Mouse (Mus musculus) midbrain, embryonic 11.5 days (tissue): ENCODE results near the gene Hoxa5. TPM values are rescaled to one million over a fixed set of nuclear protein-coding genes. Genes with fewer than 3 reads are reported as not detected.
A peak's percentile ranks its signal among the peaks of the same experiment; 100 is the strongest.

ENCODE experiments used
- ATAC-seq: fragments of 200-750 bp; cut with Nextera tagmentation; 2 replicates; pipeline ENCODE4 v1.8.0; 2017; ENCODE audit warnings: moderate TSS enrichment, moderate library complexity; ENCODE audit not compliant: low FRiP score
- DNase-seq: peaks from one replicate; pipeline ENCODE4 v3.0.0; 2015; ENCODE audit warnings: low spot score; ENCODE audit errors: missing footprints
- H3K27ac ChIP-seq: fragments of 300-500 bp; sonication (generic); 2 replicates; pipeline ENCODE4 v1.5.1; 2014; ENCODE audit warnings: low read depth, low read length
- H3K27me3 ChIP-seq: fragments of 300-500 bp; sonication (generic); 2 replicates; pipeline ENCODE4 v1.6.1; 2014; ENCODE audit warnings: mild to moderate bottlenecking, low read length, moderate library complexity, mixed read lengths; ENCODE audit not compliant: control insufficient read depth, insufficient read depth
- H3K36me3 ChIP-seq: fragments of 300-500 bp; sonication (generic); 2 replicates; pipeline ENCODE4 v1.6.1; 2014; ENCODE audit warnings: mild to moderate bottlenecking, low read length, moderate library complexity, mixed read lengths; ENCODE audit not compliant: control insufficient read depth, insufficient read depth
- H3K4me1 ChIP-seq: fragments of 300-500 bp; sonication (generic); 2 replicates; pipeline ENCODE4 v1.6.1; 2014; ENCODE audit warnings: low read length; ENCODE audit not compliant: control insufficient read depth, insufficient read depth
- H3K4me2 ChIP-seq: fragments of 300-500 bp; sonication (generic); 2 replicates; pipeline ENCODE4 v1.6.1; 2014; ENCODE audit warnings: mild to moderate bottlenecking, moderate library complexity
- H3K4me3 ChIP-seq: fragments of 300-500 bp; sonication (generic); 2 replicates; pipeline ENCODE4 v1.5.1; 2014; ENCODE audit warnings: low read depth, low read length
- H3K9ac ChIP-seq: fragments of 300-500 bp; sonication (generic); 2 replicates; pipeline ENCODE4 v1.6.1; 2014; ENCODE audit warnings: low read length
- H3K9me3 ChIP-seq: fragments of 300-500 bp; sonication (generic); 2 replicates; pipeline ENCODE4 v1.6.1; 2016; ENCODE audit warnings: low read length; ENCODE audit not compliant: control insufficient read depth
- WGBS: fragments of 180-500 bp; shearing (Covaris S2); extraction: QIAGEN DNeasy Blood & Tissue Kit; methylation state at CpG from one replicate; pipeline ENCODE4 v1.1.7; 2014; 5-methylcytosine and 5-hydroxymethylcytosine counted together
- polyA plus RNA-seq: library from polyadenylated mRNA; unstranded; fragments of >200 nt; fragmentation: Nextera tagmentation; extraction: Ambion mirVana; gene quantifications from 2 replicates; pipeline ENCODE4 v1.2.1, GENCODE M21; 2014

Gene Hoxa5
- polyA plus RNA-seq, 1 experiment from 2014 or later, result not detected

DNA sequence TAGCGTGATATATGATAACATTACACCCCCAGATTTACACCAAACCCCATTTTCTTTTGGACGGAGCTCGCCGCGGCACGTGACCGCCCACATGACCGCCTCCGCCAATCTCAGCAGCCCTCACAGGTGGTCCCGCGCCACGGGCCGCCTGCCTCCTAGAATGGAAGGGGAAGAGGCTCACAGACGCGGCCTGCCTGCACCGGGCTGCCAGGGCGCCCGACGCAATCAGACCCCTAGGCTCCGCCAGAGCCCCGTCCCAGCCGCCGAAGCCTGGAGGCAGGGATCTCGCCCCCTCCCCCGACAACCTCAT is 13.0 kb upstream of the Hoxa5 start:
- H3K4me2 ChIP-seq, result peak overlapping the region; percentile 42
- H3K27me3 ChIP-seq, result peaks cover 100% of the 10 kb centered on the region
- peaks cover 11% of the 10 kb centered on the region for H3K4me1 ChIP-seq
- WGBS, result under 1% methylated on average over 24 of the region's 25 CpGs
- ATAC-seq, result peak; percentile 57
- peak; percentile 94 for DNase-seq
- no peak overlapping the region for H3K9ac ChIP-seq
- no peaks in the 10 kb centered on the region for H3K9me3 ChIP-seq
- H3K4me3 ChIP-seq, result peak overlapping the region; percentile 26
- no peak overlapping the region for H3K27ac ChIP-seq
- no peaks in the 10 kb centered on the region for H3K36me3 ChIP-seq

DNA sequence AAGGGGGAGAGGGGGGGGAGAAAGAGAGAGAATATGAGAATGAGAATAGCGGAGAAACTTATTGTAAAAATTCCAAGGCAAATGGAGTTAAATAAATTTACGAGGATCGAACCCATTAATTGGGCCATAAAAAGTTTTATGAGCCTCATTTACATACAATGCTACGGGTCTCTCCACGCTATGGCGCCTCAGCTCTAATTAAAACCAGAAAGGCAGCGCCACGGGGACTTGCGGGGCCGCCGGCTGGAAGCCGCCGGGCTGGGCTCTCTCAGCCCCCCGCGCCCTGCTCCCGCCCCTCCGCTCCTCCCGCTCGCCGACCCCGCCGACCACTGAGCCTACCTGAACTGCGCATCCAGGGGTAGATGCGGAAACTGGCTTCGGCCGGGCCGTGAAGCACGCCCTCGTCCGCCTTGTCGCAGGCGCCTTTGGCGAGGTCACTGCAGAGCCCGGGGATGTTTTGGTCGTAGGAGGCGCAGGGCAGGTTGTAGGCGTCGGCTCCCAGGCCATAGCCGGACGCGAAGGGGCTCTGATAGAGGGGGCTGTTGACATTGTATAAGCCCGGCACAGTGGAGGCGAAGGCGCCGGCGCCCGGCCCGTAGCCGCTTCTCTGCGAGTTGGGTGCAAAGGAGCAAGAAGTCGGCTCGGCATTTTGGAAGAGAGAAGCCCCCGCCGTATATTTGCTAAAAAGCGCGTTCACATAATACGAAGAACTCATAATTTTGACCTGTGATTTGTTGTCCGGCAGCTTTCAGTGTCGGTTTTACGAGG is 12.5 kb upstream of the Hoxa5 start:
- Histone ChIP-seq H3K4me3 (peak overlapping the region; percentile 26), H3K27ac (no peak overlapping the region), H3K4me1 (peaks cover 11% of the 10 kb centered on the region), H3K4me2 (peak overlapping the region; percentile 42), H3K27me3 (peaks cover 100% of the 10 kb centered on the region), H3K9ac (no peak overlapping the region), H3K9me3 (no peaks in the 10 kb centered on the region), H3K36me3 (no peaks in the 10 kb centered on the region)
- DNase-seq (peak; percentile 95), ATAC-seq (no peak)
- 3% methylated on average over 59 of the region's 60 CpGs for WGBS

GRCm38 (mm10) chr6:52215771-52216535 is 11.6 kb upstream of the Hoxa5 start:
- H3K9ac ChIP-seq, result no peak overlapping the region
- peaks cover 100% of the 10 kb centered on the region for H3K27me3 ChIP-seq
- WGBS, result 2% methylated on average over 30 of the region's 30 CpGs
- DNase-seq (no peak), ATAC-seq (no peak)
- H3K27ac ChIP-seq, result no peak overlapping the region
- H3K4me1 ChIP-seq, result peaks cover 8% of the 10 kb centered on the region
- no peak overlapping the region for H3K4me2 ChIP-seq
- H3K9me3 ChIP-seq, result no peaks in the 10 kb centered on the region
- H3K36me3 ChIP-seq, result no peaks in the 10 kb centered on the region
- H3K4me3 ChIP-seq, result no peak overlapping the region

GRCm38 (mm10) chr6:52215070-52215469 is 10.7 kb upstream of the Hoxa5 start:
- H3K4me1 ChIP-seq, result peaks cover 8% of the 10 kb centered on the region
- WGBS, result 25% methylated on average over 3 of the region's 3 CpGs
- ATAC-seq, result no peak
- H3K36me3 ChIP-seq, result no peaks in the 10 kb centered on the region
- H3K4me2 ChIP-seq, result no peak overlapping the region
- no peak overlapping the region for H3K27ac ChIP-seq
- no peaks in the 10 kb centered on the region for H3K9me3 ChIP-seq
- H3K9ac ChIP-seq, result no peak overlapping the region
- peaks cover 100% of the 10 kb centered on the region for H3K27me3 ChIP-seq
- DNase-seq, result no peak
- H3K4me3 ChIP-seq, result no peak overlapping the region

- peaks cover 8% of the 10 kb centered on the region for H3K4me1 ChIP-seq
- no peaks in the 10 kb centered on the region for H3K9me3 ChIP-seq
- ATAC-seq (no peak), DNase-seq (no peak)
- WGBS, result 9% methylated on average over 5 of the region's 5 CpGs
- no peak overlapping the region for H3K27ac ChIP-seq
- no peak overlapping the region for H3K4me3 ChIP-seq
- peaks cover 100% of the 10 kb centered on the region for H3K27me3 ChIP-seq
- no peaks in the 10 kb centered on the region for H3K36me3 ChIP-seq
- H3K9ac ChIP-seq, result no peak overlapping the region
- H3K4me2 ChIP-seq, result no peak overlapping the region
Measured at GRCm38 (mm10) chr6:52214271-52214670, 9.9 kb upstream of the Hoxa5 start.

DNA sequence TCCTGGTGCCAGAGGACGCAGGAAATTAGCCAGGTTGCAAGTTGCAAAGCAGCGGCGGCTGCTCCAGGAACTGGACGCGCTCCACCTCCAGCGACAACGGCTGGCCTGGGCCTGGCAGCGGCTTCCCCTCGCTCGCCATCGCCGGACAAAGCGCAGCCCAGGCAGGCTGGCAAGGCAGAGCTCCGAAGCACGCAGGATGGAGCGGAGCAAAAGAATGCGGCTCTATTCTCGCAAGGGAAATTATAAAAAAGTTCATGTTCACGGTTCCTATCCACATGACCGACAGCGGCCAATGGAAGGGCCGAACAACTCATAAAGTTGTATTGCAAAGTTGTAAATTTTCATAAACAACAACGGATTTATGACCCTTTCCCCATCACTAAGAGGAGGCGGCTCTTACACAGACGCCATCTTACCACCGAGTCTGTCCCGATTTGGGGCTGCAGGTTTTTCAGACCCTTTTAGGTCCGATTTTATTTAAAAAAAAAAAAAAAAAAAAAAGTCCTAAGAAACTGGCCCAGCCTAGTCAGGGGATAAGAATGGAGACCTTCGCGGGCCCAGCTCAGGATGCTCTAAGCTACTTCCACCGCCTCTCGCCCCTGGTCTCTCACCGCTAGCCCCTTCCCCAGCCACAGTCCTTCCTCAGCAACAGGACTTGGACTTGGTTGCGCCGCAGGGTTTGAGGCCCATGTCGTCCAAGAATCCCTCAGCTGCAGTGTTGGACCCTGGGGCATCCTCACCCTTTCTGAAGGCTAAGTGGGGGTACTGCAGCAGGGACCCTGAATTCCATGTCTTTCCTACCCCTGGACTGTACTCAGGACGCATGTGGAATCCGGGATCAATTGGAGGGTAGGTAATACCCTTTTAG is 9.0 kb upstream of the Hoxa5 start, which contains the start of the genes Hoxa3 and Gm28308:
Hoxa3 (minus strand) TSS at position 218 of the 868 bp plus-strand sequence.
Gm28308 (minus strand) TSS at position 221 of the 868 bp plus-strand sequence.
- Histone ChIP-seq H3K36me3 (no peaks in the 10 kb centered on the region), H3K27me3 (peaks cover 100% of the 10 kb centered on the region), H3K4me2 (no peak within 1 kb of the TSS), H3K4me3 (no peak within 1 kb of the TSS), H3K27ac (no peak within 1 kb of the TSS), H3K4me1 (peaks cover 8% of the 10 kb centered on the region), H3K9me3 (no peaks in the 10 kb centered on the region), H3K9ac (no peak within 1 kb of the TSS)
- WGBS, result 2% methylated on average over 38 of the region's 38 CpGs
- ATAC-seq, result no peak
- no peak for DNase-seq

- 1% methylated on average over 22 of the region's 22 CpGs for WGBS
- DNase-seq, result no peak
- no peak overlapping the region for H3K4me2 ChIP-seq
- no peaks in the 10 kb centered on the region for H3K9me3 ChIP-seq
- no peak overlapping the region for H3K9ac ChIP-seq
- H3K27me3 ChIP-seq, result peaks cover 100% of the 10 kb centered on the region
- H3K4me3 ChIP-seq, result no peak overlapping the region
- H3K4me1 ChIP-seq, result peaks cover 8% of the 10 kb centered on the region
- H3K27ac ChIP-seq, result no peak overlapping the region
- no peaks in the 10 kb centered on the region for H3K36me3 ChIP-seq
- no peak for ATAC-seq
Measured at GRCm38 (mm10) chr6:52212556-52213118, 8.2 kb upstream of the Hoxa5 start.

DNA sequence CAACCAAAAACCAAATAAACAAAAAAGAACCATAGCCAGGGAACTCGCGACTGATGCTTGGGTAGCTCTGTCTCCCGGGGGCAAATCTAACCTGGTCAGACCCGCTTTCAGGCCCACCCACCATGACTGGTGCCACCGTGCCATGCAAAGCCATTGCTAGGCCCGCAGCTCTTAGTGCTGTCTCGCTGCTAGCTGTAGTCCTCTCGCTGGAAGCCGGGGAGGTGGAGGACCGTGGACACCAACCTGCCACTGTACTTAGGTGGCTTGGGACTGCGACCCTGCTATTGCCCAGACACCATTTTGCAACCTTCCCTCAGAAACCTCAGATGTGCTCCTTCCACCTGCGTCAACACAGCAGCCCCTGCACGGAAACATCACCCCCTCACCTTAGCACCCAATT is 7.6 kb upstream of the Hoxa5 start:
- 3% methylated on average over 13 of the region's 13 CpGs for WGBS
- Histone ChIP-seq H3K36me3 (no peaks in the 10 kb centered on the region), H3K9ac (no peak overlapping the region), H3K27me3 (peaks cover 100% of the 10 kb centered on the region), H3K9me3 (no peaks in the 10 kb centered on the region), H3K4me2 (no peak overlapping the region), H3K4me1 (peaks cover 2% of the 10 kb centered on the region), H3K4me3 (no peak overlapping the region), H3K27ac (no peak overlapping the region)
- ATAC-seq (no peak), DNase-seq (no peak)
